Mouse (Mus musculus) lung, postnatal 0 days (tissue): ENCODE measurements around the gene Myo15b.

ENCODE experiments used
- CTCF ChIP-seq: IDR thresholded peaks from 2 replicates; pipeline ENCODE4 v1.5.1; 2016; ENCODE audit warnings: antibody characterized with exemption, mild to moderate bottlenecking
- EP300 ChIP-seq: IDR thresholded peaks from 2 replicates; pipeline ENCODE4 v1.6.1; 2016; ENCODE audit warnings: antibody characterized with exemption, mild to moderate bottlenecking, control low read depth

GRCm38 (mm10) chr11:115858354-115858753 lies at the start of gene Myo15b:
- TF ChIP-seq EP300, result no peak
- TF ChIP-seq CTCF, result no peak
